8 mouse cellular contexts compared by ENCODE assay signal in the genomic region with DNA sequence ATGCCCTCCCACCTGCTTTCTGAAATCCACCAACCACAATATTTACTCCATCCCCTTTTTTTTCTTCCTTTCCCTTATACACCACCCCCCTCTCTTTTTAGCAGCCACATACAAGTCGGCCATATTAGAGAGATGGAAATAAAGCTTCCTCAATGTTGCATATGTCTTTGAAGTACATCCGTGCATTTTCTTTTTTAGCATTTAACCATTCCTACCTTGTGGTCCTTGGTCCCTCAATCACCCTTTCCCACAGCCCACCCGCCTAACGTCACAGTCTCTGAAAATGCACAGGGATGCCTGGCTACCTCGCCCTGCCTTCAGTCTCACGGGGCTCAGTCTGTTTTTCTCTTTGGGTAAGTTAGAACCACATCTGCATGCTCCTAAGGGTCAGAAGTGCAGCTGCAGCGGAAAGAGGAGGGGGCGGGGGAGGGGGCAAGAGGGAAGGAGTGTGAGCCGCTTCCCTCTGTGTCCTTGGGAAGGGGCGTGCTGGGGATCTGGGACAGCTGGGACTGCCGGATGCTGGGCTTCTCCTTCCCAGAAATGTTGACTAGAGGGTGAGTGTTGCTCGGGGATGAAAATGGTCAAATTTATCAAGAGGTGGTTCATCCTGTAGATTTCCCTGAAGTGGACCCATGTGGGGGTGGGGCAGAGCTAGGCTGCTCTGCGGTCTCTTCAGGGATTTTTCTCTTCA. TPM values are rescaled to one million over a fixed set of nuclear protein-coding genes. Genes with fewer than 3 reads are reported as not detected.
DNase-seq lines count a peak whose midpoint lies in the region; ATAC-seq and TF ChIP-seq lines count a peak whose summit lies in the region.

A gene (plus strand): TSS at position 42 of the 691 bp plus-strand sequence.

- H3K4me3 ChIP-seq in lung, embryonic 14.5 days (ENCODE audit: low read depth, low read length), result peak within 1 kb of the TSS; percentile 61
- H3K4me3 ChIP-seq in forebrain, embryonic 14.5 days (ENCODE audit: low read depth, low read length), result peak within 1 kb of the TSS; percentile 54
- peak within 1 kb of the TSS; percentile 44 for H3K4me3 ChIP-seq in limb, embryonic 11.5 days (ENCODE audit: low read depth, low read length)
- H3K4me3 ChIP-seq in small intestine, adult 2 months (ENCODE audit: low read depth, low read length), result peak within 1 kb of the TSS; percentile 30

- no peaks in the 10 kb centered on the region for H3K27me3 ChIP-seq in lung, embryonic 14.5 days (ENCODE audit: insufficient read depth, low read length)
- no peaks in the 10 kb centered on the region for H3K27me3 ChIP-seq in forebrain, embryonic 14.5 days (replicated peaks; ENCODE audit: control insufficient read depth, insufficient read depth, low read length)
- no peaks in the 10 kb centered on the region for H3K27me3 ChIP-seq in limb, embryonic 11.5 days (ENCODE audit: control insufficient read depth, insufficient read depth, low read length)
- no peaks in the 10 kb centered on the region for H3K27me3 ChIP-seq in small intestine, adult 2 months (ENCODE audit: control insufficient read depth, insufficient read depth, low read length)

- peak within 1 kb of the TSS; percentile 76 for H3K9ac ChIP-seq in lung, embryonic 14.5 days
- peak within 1 kb of the TSS; percentile 85 for H3K9ac ChIP-seq in forebrain, embryonic 14.5 days (ENCODE audit: low read length)
- peak within 1 kb of the TSS; percentile 79 for H3K9ac ChIP-seq in limb, embryonic 11.5 days (ENCODE audit: low read length)

- H3K27ac ChIP-seq in lung, embryonic 14.5 days (ENCODE audit: low read depth), result peak within 1 kb of the TSS; percentile 83
- peak within 1 kb of the TSS; percentile 82 for H3K27ac ChIP-seq in forebrain, embryonic 14.5 days (ENCODE audit: low read depth, low read length)
- H3K27ac ChIP-seq in limb, embryonic 11.5 days (replicated peaks; ENCODE audit: low read depth, low read length), result peak within 1 kb of the TSS; percentile 70
- peak within 1 kb of the TSS; percentile 75 for H3K27ac ChIP-seq in small intestine, adult 2 months (ENCODE audit: insufficient read depth, low read depth, low read length)

- peak within 1 kb of the TSS; percentile 73 for H3K4me2 ChIP-seq in lung, embryonic 14.5 days
- H3K4me2 ChIP-seq in forebrain, embryonic 14.5 days (ENCODE audit: low read length), result peak within 1 kb of the TSS; percentile 68
- peak within 1 kb of the TSS; percentile 76 for H3K4me2 ChIP-seq in limb, embryonic 11.5 days (ENCODE audit: low read depth, severe bottlenecking)

- ATAC-seq in lung, embryonic 14.5 days (ENCODE audit: insufficient read depth), result peak; percentile 36; the same call in 1 of the 2 replicates
- ATAC-seq in forebrain, embryonic 14.5 days, result peak; percentile 66; the same call in 1 of the 2 replicates
- peak; percentile 59; the same call in 1 of the 2 replicates for ATAC-seq in limb, embryonic 11.5 days (ENCODE audit: insufficient number of reproducible peaks, low FRiP score, low TSS enrichment, low read depth)
- ATAC-seq in inflammation-experienced regulatory T-cells, adult 6 months, result no peak

- H3K4me1 ChIP-seq in lung, embryonic 14.5 days (ENCODE audit: insufficient read depth), result peaks cover 7% of the 10 kb centered on the region; the same call in 1 of the 2 replicates
- H3K4me1 ChIP-seq in forebrain, embryonic 14.5 days (ENCODE audit: control insufficient read depth, insufficient read depth, low read length), result peaks cover 16% of the 10 kb centered on the region
- H3K4me1 ChIP-seq in limb, embryonic 11.5 days (ENCODE audit: control insufficient read depth, insufficient read depth, low read length), result peaks cover 19% of the 10 kb centered on the region
- peaks cover 24% of the 10 kb centered on the region for H3K4me1 ChIP-seq in small intestine, adult 2 months (ENCODE audit: control insufficient read depth, insufficient read depth, insufficient read length, low read length)

- no peaks in the 10 kb centered on the region for H3K36me3 ChIP-seq in lung, embryonic 14.5 days (ENCODE audit: insufficient read depth)
- H3K36me3 ChIP-seq in forebrain, embryonic 14.5 days (ENCODE audit: control insufficient read depth, insufficient read depth, low read length), result no peaks in the 10 kb centered on the region
- H3K36me3 ChIP-seq in limb, embryonic 11.5 days (ENCODE audit: control insufficient read depth, insufficient read depth, low read length), result no peaks in the 10 kb centered on the region
- H3K36me3 ChIP-seq in small intestine, adult 2 months (ENCODE audit: control insufficient read depth, insufficient read depth, low read length), result no peaks in the 10 kb centered on the region

- TF ChIP-seq POLR2A in small intestine, adult 2 months (IDR thresholded peaks at IDR 0.05; ENCODE audit: low read depth, low read length), result no peak

- H3K9me3 ChIP-seq in lung, embryonic 14.5 days (ENCODE audit: low read depth, low read length), result no peaks in the 10 kb centered on the region
- H3K9me3 ChIP-seq in forebrain, embryonic 14.5 days (replicated peaks; ENCODE audit: control insufficient read depth, low read length), result no peaks in the 10 kb centered on the region
- H3K9me3 ChIP-seq in limb, embryonic 11.5 days (ENCODE audit: control insufficient read depth, low read length), result no peaks in the 10 kb centered on the region

- no peak for DNase-seq in adrenal gland, adult 2 months
- DNase-seq in adrenal gland, postnatal 14 days, result no peak
- peak; percentile 53 for DNase-seq in lung, embryonic 14.5 days
- DNase-seq in lung, postnatal 25 days (ENCODE audit: low spot score), result no peak
- peak; percentile 70 for DNase-seq in forebrain, embryonic 14.5 days (ENCODE audit: low spot score)
- DNase-seq in limb, embryonic 11.5 days (ENCODE audit: low spot score), result peak; percentile 55

- 2% methylated on average over 13 of the region's 13 CpGs for WGBS in lung, embryonic 14.5 days
- under 1% methylated on average over 13 of the region's 13 CpGs for WGBS in forebrain, embryonic 14.5 days
- WGBS in limb, embryonic 11.5 days, result under 1% methylated on average over 13 of the region's 13 CpGs
- 39% methylated on average over 13 of the region's 13 CpGs for WGBS in small intestine, adult 2 months

- TF ChIP-seq CTCF in lung, embryonic 14.5 days (IDR thresholded peaks at IDR 0.05; ENCODE audit: low read depth), result no peak
- no peak for TF ChIP-seq CTCF in small intestine, adult 2 months (IDR thresholded peaks at IDR 0.05; ENCODE audit: extremely low read depth, insufficient read length, insufficient replicate concordance, low read depth, low read length)

RNA-seq across cellular contexts. Expression of the gene that starts here (rescaled TPM):
- 10 to 100 TPM; 10.4 to 13.5 TPM for total RNA-seq in adrenal gland, adult 2 months (2021)
- polyA plus RNA-seq in adrenal gland, adult 2 months (2012; rRNA removed), result 2.0 and 2.2 TPM in 2 replicates
- 7.6 and 8.6 TPM in 2 replicates for total RNA-seq in adrenal gland, postnatal 14 days (2021)
- polyA plus RNA-seq in lung, embryonic 14.5 days (2014; fragmentation: Nextera tagmentation; extraction: Ambion mirVana), result 3.2 and 3.9 TPM in 2 replicates
- 3.0 and 4.1 TPM in 2 replicates for polyA plus RNA-seq in forebrain, embryonic 14.5 days (2014; fragmentation: Nextera tagmentation; extraction: Ambion mirVana)
- 8.0 and 9.3 TPM in 2 replicates for polyA plus RNA-seq in limb, embryonic 11.5 days (2014; fragmentation: Nextera tagmentation; extraction: Ambion mirVana)
- polyA plus RNA-seq in small intestine, adult 2 months (2012; rRNA removed), result 0.27 and 0.98 TPM in 2 replicates
- polyA plus RNA-seq in inflammation-experienced regulatory T-cells, adult 6 months (2017; shearing (Covaris generic)), result under 1 TPM in 2 of 3 experiments, not detected in 1; 0.09 to 0.60 TPM

Comparison
In these comparisons a context has a peak if more than half of its experiments do, and no peak if none do; other contexts are left out.
1. DNase-seq: peak in lung, embryonic 14.5 days (single experiment), forebrain, embryonic 14.5 days (single experiment) and limb, embryonic 11.5 days (single experiment); none in adrenal gland, adult 2 months (single experiment), adrenal gland, postnatal 14 days (single experiment) and lung, postnatal 25 days (single experiment).
2. Peak in every context shown above with its lines, with median percentiles within 50 percentile points of each other: H3K27ac ChIP-seq, H3K4me2 ChIP-seq, H3K4me3 ChIP-seq and H3K9ac ChIP-seq.